Comparison of ENCODE assay signal across 9 mouse cellular contexts in genomic region chr7:16581276-16582100, GRCm38 (mm10). TPM values are rescaled to one million over a fixed set of nuclear protein-coding genes. Genes with fewer than 3 reads are reported as not detected.
DNase-seq lines count a peak whose midpoint lies in the region; ATAC-seq lines count a peak whose summit lies in the region.
"Had no signal": no experiment of that assay in that cellular context is flagged by ENCODE, and none has a peak within 500 bp of the region (broad histone marks: within the 10 kb centered on the region; RNA-seq: fewer than 3 reads in every experiment).

No protein-coding gene starts in this region.

- WGBS in heart, embryonic 12.5 days = 50% methylated on average over 13 of the region's 13 CpGs
- WGBS in limb, embryonic 13.5 days = 53% methylated on average over 13 of the region's 13 CpGs

- intact Hi-C loops in heart, postnatal 36 days (cut with DNase I) = no loop called here

- no peak overlapping the region for H3K4me2 ChIP-seq in heart, embryonic 12.5 days
- no peak overlapping the region for H3K4me2 ChIP-seq in limb, embryonic 13.5 days (replicated peaks)

- H3K36me3 ChIP-seq in heart, embryonic 12.5 days = no peaks in the 10 kb centered on the region
- no peaks in the 10 kb centered on the region; the same call in none of the 2 replicates for H3K36me3 ChIP-seq in limb, embryonic 13.5 days

- peak overlapping the region; percentile 89 for H3K27ac ChIP-seq in heart, embryonic 12.5 days (ENCODE audit: poor library complexity, severe bottlenecking)
- peak overlapping the region; percentile 59; the same call in 1 of the 2 replicates for H3K27ac ChIP-seq in limb, embryonic 13.5 days
- H3K27ac ChIP-seq: liver, embryonic 14.5 days had no signal

- no peaks in the 10 kb centered on the region for H3K27me3 ChIP-seq in heart, embryonic 12.5 days (replicated peaks)
- no peaks in the 10 kb centered on the region for H3K27me3 ChIP-seq in limb, embryonic 13.5 days

- no peaks in the 10 kb centered on the region for H3K9me3 ChIP-seq in heart, embryonic 12.5 days (replicated peaks)
- H3K9me3 ChIP-seq in limb, embryonic 13.5 days = no peaks in the 10 kb centered on the region

- peak overlapping the region; percentile 40; the same call in 1 of the 2 replicates for H3K9ac ChIP-seq in heart, embryonic 12.5 days
- H3K9ac ChIP-seq in limb, embryonic 13.5 days = no peak overlapping the region
- H3K9ac ChIP-seq: liver, embryonic 14.5 days had no signal

- peak; percentile 19; the same call in 1 of the 2 replicates for ATAC-seq in heart, embryonic 12.5 days (ENCODE audit: insufficient number of reproducible peaks, low FRiP score)
- ATAC-seq in limb, embryonic 13.5 days (ENCODE audit: low FRiP score, low read depth) = no peak

- DNase-seq in heart, adult 18-20 months = peak; percentile 38 to 44
- no peak for DNase-seq in heart, postnatal 36 days
- peak; percentile 30 to 35 for DNase-seq in adrenal gland, adult 18-20 months (ENCODE audit: low spot score in 2 of 2)
- DNase-seq in frontal cortex, postnatal 36 days (ENCODE audit: low spot score in 2 of 2) = no peak
- DNase-seq in urinary bladder, adult 18-20 months (ENCODE audit: low spot score in 2 of 2) = no peak
- no peak for DNase-seq in cerebellum, adult 18-20 months

- H3K4me1 ChIP-seq in heart, embryonic 12.5 days (replicated peaks) = peaks cover 63% of the 10 kb centered on the region
- peaks cover 50% of the 10 kb centered on the region for H3K4me1 ChIP-seq in limb, embryonic 13.5 days

- no peak overlapping the region for H3K4me3 ChIP-seq in heart, embryonic 12.5 days
- no peak overlapping the region for H3K4me3 ChIP-seq in limb, embryonic 13.5 days

RNA-seq across cellular contexts. Expression of gene Arhgap35, which starts 33.3 kb away (rescaled TPM):
- total RNA-seq in heart, adult 18-20 months (2021) = 10 to 100 TPM; 31.8 to 33.9 TPM
- 10 to 100 TPM; 32.0 to 35.1 TPM for total RNA-seq in heart, postnatal 36 days (2021)
- 10 to 100 TPM; 54.3 to 63.1 TPM for total RNA-seq in adrenal gland, adult 18-20 months (2021)
- 20.3 and 21.4 TPM in 2 replicates for polyA plus RNA-seq in heart, embryonic 12.5 days (2016; fragmentation: Nextera tagmentation; extraction: Ambion mirVana)
- 21.3 and 23.6 TPM in 2 replicates for polyA plus RNA-seq in limb, embryonic 13.5 days (2015; fragmentation: Nextera tagmentation; extraction: Ambion mirVana)

Comparison
In these comparisons a context has a peak if more than half of its experiments do, and no peak if none do; other contexts are left out.
1. DNase-seq: peak in heart, adult 18-20 months (2 of 2) and adrenal gland, adult 18-20 months (2 of 2); none in heart, postnatal 36 days (0 of 2), frontal cortex, postnatal 36 days (0 of 2), urinary bladder, adult 18-20 months (0 of 2) and cerebellum, adult 18-20 months (0 of 2).